Mouse (Mus musculus): Measurements from ENCODE around the gene Ldb2.
A peak's percentile ranks its signal among the peaks of the same experiment; 100 is the strongest.

Ldb2 gene

DNA sequence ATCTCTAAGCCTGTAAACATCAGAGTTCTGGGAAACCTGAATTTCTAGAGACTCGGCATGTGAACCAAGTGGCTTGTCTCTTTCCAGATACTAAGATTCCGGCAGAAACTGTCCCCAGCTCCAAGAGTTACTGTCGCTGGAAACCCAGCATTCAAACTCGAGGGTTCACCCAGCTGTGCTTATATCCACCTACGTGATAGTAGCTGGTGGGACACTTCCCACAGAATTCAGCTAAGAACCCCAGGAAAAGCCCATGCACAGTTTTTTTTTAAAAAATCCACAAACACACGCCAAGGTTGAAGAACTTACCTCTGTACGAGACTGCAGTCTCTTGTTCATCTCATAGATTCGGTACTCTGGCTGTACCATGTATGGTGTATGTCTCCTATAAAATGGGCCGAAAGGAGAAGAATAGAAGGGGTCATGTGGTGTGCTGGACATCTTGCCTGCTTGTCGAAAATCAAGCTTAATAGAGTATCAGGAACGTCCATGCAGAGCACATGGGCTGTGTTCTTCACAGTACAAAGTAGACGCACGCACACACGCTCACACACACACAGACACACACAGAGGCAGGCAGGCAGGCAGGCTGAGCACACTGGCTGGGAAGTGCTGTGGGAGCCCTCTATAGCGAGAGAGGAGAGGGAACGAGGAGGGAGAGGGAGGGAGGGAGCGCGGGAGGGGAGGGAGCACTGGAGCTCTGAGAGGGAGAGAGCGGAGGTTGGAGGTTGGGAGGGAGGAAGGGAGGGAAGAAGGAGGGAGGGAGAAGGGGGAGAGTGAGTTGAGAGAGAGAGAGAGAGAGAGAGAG lies at the start of gene Ldb2:
Gene Ldb2 (minus strand): TSS at position 628 of the 808 bp plus-strand sequence.
- no peak for DNase-seq

GRCm38 (mm10) chr5:44831287-44831686 lies 31.8 kb upstream of the Ldb2 start:
- peak; percentile 17 for DNase-seq

- no peak for DNase-seq
Observed at GRCm38 (mm10) chr5:44815506-44815905, 16.0 kb upstream of the Ldb2 start.

DNA sequence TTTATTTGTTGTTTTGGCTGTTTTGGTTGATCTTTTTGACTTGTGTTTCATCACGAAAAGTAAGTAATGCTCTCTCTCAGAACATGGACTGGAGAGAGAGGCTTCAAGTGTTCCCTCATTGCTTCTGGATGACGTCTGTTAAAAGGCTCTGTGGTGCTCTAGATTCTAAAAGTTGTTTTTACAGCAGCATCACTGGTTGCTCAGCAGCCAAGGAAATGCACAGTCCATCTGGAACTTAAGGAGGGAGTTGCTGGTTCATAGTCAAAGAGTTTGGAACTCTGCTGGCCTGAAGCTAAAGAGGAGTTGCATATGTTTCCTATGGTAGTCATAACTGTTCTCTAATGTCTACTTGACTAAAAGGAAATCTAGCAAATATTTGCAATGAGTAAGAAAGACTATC lies 6.5 kb upstream of the Ldb2 start:
- DNase-seq, result no peak

DNA sequence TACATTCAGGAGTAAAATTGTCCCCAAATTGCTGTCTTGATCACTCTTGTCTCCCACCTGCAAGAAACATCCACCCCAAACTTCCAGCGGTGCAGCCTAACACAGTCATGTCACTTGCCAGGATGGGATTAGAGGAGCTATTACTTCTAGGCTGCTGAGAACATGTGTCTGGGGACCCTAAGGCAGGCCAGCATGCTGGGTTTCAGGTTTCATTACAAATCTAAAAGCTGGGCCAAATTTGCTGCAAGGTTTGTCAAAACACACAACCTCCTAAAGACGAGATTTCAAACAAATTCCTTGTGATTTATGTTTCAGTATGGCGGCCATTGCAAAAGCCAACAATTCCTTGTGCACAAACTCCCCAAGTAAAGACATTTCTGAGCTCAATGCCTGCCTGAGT lies 1.6 kb upstream of the Ldb2 start:
- DNase-seq, result no peak

GRCm38 (mm10) chr5:44799861-44800260 lies 381 bp upstream of the Ldb2 start:
- no peak for DNase-seq

DNA sequence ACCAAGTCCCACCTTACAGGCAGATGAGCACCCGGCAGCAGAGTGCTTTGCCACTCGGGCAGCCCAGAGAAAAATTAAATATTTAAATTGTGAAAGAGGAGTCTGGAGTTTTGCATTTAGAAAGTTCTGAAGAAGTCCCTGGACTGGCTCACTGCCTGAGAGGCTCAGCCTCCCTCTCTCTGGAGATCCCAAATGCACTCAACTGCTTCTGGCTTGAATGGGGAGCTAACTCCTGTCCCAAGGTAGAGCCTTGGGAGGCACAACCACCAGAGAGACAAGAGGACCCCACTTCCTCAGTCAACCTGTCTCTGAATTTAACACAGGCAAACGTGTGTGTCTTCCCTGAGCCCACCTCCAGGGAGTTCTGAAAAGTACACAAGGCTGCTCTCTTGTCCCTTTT lies 987 bp downstream of the Ldb2 start:
- no peak for DNase-seq

DNA sequence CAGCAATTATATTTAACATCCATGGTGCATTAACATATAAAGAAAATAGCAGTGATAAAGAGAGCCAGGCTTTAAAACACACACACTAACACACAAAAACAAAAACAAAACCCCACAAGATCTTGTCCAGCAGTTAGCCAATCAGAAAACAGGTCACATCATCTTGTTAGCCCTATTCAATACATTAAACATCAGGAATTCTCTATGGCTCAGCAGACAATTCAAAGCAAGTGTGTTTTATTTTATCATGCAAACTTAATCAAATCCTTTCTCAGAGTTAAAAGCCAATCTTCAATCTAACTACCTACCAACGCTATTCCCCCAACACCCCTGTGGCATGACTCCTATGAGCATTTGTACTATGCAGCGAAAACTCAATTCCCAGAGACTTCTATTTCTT lies 1.4 kb downstream of the Ldb2 start:
- DNase-seq, result no peak

GRCm38 (mm10) chr5:44784591-44784990 lies 14.9 kb downstream of the Ldb2 start:
- DNase-seq, result no peak

DNA sequence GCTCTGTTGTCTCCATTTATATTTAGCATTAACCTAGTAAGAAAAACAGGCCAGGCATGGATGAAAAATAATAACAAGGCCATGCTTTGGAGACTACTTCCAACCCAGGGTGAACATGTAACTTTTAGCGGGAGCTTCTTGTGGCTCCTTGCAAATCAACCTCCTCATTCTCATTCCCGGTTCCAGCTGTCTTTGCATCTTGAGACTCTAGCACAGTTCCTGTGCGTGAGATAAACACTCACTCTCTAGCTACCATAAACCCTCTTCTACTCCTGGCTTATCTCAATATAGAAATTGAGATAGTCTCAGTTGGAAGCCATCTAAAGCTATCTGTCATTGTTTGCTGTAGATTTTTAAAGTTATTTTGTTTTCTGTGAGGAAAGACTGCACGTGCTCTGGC lies 20.1 kb downstream of the Ldb2 start:
- DNase-seq, result no peak

- no peak for DNase-seq
Observed at GRCm38 (mm10) chr5:44768472-44768871, 31.0 kb downstream of the Ldb2 start.

DNA sequence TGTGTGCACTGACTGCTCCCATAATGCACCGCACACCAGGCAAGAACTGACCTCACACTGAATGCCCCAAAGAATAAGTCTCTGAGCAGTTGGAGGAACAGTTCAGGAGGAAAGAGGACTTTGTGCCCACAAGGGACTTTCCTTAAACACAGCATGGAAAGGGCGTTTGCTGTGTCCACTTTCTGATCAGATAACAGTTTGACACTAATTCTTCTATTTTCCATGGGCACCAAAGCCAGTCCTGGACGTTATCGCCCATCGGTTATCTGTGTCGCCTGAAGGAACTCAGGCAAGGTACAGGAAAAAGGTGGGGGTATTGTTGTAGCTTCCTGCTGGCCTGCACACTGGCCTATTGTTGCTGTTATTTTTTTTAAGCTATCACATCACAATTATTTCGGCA lies 34.6 kb downstream of the Ldb2 start:
- DNase-seq, result no peak

DNA sequence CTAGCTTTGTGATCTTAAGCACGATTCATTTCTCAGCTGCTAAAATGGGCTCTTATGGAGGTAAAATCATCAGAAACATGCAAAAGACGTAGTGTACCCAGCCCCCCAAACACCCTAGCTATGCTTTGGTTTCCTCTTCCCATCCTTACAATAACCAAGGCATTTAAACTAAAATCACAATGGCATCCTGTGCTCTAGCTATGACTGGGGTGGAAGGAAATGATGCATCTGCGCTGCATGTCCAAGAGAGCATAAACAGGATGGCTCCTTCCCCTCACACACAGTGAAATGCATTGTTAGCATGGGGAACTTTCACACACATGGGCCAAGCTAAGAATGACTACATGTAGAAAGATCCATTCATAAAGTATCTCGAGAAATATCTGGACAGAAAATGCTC lies 40.3 kb downstream of the Ldb2 start:
- no peak for DNase-seq

DNA sequence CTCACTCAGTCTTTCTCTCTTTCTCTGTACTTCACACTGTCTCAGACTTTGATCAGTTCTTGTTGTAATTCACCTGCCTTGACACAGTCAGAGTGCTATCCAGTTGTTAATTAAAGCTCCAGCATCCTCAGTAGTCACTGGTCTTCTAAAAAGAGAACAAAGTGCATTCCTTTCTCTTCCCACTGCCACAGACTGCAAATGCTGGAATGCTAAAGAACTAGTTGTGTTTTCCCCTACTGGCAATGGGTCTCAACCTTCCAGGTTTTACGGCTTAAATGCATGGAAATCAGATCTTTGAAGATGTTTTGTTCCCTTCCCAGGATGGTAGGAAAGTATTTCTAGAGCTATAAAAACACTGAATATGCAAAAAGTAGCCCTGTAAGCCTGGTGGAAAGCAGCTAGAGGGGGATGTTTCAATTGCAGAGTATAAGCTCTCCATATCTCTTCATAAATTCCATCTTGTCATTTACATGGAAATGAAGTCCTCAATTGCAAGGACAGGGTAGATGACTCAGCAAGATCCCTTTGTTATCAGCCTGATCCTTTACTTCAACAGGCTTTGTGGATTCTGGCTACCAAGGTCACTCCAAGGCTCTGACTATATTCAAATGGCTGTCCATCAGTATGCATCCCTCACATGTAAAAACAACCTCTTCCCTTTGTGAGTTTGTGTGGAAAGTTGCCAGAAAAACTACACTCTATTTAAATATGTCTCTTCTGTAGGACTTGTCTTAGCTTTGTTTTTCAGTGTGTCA lies 45.1 kb downstream of the Ldb2 start:
- no peak for DNase-seq

DNA sequence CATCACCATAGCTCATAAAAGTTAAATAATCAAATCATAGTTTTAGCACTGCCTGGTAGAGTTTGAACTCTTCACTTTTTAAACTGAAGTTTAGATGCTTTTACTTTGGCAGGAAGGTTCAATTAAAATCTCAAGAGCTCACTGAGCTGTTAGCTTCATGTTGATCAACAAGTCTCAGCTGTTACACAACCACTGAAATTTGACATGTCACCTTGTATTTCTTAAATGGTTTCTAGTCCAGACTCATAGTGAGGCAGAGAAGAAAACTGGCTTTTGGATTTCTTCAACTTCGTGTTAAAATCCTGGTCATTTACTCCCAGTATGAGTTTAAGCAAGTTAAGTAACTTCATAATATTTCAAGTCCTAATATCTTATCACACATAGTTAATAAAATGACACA lies 53.8 kb downstream of the Ldb2 start:
- DNase-seq, result no peak

DNA sequence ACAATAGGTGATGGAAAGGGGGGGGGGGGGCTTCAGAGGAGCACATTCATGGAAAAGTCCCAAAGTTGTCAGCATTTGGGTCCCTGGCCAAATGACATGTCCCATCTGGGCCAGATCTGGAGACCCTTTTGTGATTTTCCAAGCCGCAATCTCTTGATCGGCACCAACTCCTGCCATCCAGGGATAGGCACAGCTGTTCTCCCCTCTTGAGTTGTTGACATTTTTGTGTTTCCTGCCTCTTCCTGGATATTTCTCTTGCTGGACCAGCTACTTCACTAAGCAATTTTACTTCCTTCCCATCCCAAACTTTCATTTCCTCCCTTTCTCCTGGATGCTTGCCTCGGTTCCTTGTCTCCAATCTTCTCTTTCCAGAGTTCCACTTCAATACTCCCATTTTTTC lies 63.1 kb downstream of the Ldb2 start:
- no peak for DNase-seq

GRCm38 (mm10) chr5:44734131-44734723 lies 65.3 kb downstream of the Ldb2 start:
- no peak for DNase-seq

- no peak for DNase-seq
Observed at GRCm38 (mm10) chr5:44729646-44730310, 69.7 kb downstream of the Ldb2 start.

- DNase-seq, result no peak
Observed at GRCm38 (mm10) chr5:44727995-44728394, 71.5 kb downstream of the Ldb2 start.

DNA sequence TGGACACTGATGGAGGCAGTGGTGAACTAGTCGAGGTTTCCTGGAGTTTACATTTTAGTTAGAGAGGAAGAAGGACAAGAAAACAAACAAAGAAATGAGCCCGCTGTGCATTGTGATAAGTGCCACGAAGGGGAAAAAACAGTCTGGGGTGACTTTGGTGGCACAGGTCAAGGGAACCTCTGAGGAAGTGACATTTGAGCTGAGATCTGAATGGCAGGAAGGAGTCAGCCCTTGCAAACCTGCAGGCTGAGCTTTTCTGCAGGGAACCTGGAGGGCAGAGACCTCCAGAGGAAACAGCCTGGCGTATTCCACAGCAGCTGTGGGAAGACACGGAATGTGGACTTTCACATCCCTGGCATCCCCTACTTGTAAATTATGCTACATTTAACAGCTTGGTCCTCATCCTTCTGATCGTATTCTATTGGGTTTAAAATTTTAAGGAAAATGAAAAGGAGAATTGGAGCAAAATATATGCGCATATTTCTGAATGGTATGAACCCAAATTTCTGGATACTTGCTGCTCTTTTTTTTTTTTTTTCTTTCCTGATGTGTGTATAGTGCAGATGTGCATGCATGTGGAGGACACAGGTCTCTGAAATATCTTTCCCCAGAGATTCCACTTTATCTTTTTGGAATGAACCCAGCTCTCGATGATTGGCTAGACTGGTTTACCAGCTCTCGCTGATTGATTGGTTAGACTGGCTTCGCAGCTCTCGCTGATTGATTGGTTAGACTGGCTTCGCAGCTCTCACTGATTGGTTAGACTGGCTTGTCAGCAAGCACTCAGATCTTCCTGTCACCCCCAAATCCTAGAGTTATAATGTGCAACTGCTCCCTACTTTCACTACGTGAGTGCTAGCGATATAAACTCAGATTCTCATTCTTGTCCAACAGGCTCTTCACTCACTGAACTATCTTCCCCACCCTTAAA lies 72.7 kb downstream of the Ldb2 start:
- no peak for DNase-seq

- no peak for DNase-seq
Observed at GRCm38 (mm10) chr5:44725501-44725900, 74.0 kb downstream of the Ldb2 start.

- no peak for DNase-seq
Observed at GRCm38 (mm10) chr5:44719872-44720271, 79.6 kb downstream of the Ldb2 start.

All from thymus, postnatal 25 days (tissue).